Comparison of ENCODE assay signal across 11 mouse cellular contexts in the genomic region with DNA sequence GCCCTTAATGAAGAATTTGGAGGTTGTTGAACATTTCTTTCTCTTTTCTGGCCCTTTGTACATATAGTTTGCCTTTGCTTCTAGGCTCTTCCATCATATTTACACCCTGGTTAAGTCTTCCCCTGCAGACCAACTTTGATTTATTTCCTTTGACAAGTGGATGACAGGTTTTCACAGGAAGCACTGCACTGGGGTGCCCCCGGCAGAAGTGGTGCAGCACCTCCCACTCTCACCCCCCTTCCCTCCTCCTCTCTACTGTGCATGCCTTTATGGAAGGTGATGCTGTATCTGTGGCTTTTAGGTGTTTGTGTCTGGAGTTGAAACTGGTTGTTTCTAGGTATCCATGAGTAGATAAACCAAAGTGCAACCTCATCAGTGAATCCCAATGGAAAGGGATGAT.
"Had no signal": no experiment of that assay in that cellular context is flagged by ENCODE, and none has a peak within 500 bp of the region (broad histone marks: within the 10 kb centered on the region; RNA-seq: fewer than 3 reads in every experiment).

No protein-coding gene starts in this region.

- DNase-seq: kidney, adult 2 months; kidney, postnatal 10 days; kidney, postnatal 36 days; layer of hippocampus, postnatal 36 days; liver, embryonic 13.5 days; lung, adult 2 months; right cerebral cortex, adult 18-20 months; right cerebral cortex, postnatal 14 days; right cerebral cortex, postnatal 4 days had no signal

- ATAC-seq: intestine, postnatal 0 days; midbrain, embryonic 15.5 days had no signal
